Mouse (Mus musculus): ENCODE data around the gene Csnk1g2.
A peak's percentile ranks its signal among the peaks of the same experiment; 100 is the strongest.
"Not testable (repeated sequence)": the region's sequence is repeated elsewhere in the genome, so short reads cannot be mapped to it uniquely, and the experiment has no call there.

The Csnk1g2 gene

DNA sequence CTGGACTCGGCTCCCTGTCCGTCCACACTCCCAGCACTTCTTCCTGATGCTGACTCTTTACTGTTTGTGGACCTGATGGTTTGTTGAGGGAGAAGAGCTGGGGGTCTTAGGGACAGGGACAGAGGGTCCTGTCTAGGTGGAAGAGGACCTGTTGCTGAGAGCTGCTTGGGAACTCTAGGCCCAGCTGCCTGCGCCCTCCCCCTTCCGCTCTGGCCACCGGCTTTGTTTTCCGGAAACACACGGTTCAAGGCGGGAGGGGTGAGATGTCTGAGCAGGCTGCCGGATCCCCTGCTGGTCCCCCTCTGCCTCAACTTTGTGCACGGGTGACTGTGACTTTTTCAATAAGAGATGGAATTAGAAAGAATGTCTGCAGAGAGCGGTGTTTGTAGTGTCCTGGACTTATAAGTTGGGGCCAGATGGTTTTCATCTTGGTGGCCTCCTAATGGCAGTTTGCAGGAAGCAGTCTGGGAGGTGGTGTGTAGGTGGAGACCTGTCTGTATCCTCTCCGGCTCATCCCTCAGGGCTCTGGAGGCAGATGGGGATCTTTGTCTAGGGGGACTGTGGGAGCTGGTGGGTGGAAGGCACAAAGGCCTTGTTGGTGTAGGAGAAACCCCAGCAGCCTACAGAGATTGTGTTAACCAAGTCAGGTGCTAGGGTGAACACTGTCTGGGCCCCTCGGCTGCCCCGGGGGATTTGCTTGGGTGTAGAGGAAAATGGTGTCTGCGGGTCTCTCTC, 986 bp downstream of the Csnk1g2 start:
- peak; percentile 69 for DNase-seq

DNA sequence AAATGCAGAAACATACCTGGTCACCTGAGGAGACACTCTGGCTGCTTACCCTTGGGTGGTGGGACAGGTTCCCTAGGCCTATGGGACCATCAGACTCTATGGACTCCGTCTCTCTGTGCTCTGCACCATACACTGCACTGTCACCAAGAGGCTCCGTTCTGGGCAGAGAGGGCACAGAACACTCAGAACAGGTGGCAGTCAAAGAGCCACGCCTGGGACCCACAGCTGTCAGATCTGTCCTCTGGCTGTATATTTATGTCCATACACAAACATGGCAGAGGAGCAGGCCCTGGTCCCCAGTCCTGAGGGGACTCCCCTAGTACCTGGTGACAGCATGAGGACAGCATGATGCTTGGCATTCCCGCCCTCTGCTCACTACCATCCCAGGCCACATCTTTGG, 3.1 kb downstream of the Csnk1g2 start:
- DNase-seq = no peak

DNA sequence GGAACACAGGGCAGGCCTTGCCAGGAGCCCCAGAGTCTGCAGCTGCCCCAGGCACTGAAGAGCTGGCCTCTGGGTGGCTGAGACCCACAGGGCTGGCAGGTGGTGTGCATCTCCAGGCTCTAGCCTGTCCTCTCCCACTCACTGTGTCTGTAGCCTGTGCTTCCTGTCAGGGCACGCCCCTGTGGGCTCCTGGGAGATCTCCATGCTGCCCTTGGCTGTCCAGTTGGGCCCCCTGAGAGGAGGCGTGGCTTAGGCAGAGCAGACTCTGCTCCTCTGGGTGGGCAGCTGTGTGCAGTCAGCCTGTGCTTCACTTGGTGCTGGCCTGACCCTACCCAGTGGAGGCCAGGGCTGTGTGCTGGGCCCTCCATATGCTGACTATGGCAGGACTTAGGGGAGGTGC, 5.0 kb downstream of the Csnk1g2 start:
- DNase-seq = no peak

DNA sequence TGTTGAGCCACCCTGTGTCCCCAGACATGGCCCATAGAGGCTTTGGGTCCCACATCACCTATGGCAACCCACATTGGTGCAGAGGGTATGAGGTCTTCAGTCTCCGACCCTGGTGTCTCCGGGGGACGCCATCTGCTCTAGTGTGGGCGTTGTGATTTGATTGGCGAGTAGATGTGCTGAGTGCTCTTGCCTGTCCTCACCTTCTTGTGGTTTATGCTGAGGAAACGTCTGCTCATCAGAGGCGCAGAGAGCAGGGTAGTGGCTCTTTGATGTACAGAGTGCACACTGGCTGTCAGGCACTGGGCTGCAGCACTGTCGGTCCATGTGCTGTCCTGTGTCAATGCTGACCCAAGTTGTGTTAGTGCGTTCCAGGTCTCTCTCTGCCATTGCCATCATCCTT, 6.3 kb downstream of the Csnk1g2 start:
- DNase-seq = no peak

DNA sequence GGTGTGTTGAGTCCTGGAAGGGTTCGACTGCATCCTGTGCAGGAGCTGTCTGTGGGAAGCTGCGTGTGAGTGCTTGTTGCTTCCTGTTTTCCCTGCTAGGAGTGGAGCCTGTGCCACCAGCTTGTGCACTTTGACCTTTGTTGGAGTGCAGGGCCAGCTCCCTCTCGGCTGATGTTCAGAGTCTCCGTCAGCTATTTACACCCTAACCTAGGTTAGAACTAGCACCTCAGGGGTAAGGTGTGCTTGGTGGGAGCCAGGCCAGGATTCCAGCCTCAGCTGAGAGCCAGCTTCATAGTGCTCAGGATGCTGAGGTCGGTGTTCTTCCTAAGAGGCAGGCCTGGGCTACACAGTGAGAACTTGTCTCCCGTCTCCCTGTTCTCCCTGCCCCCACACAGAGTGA, 12.7 kb downstream of the Csnk1g2 start:
- peak; percentile 61 for DNase-seq

DNA sequence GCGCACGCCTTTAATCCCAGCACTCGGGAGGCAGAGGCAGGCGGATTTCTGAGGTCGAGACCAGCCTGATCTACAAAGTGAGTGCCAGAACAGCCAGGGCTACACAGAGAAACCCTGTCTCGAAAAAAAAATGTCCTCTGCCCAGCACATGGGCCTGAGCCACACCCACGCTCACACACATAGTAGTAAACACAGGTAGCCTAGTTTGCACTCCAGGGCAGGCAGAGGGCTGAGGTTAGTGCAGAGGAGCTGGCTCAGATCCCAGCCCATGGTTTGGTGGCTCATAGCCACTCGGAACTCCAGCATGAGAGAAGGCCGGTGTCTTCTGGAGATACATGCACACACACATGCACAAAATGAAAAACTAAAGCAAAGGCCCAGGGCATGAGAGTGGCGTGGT, 24.3 kb downstream of the Csnk1g2 start:
- DNase-seq = no peak

DNA sequence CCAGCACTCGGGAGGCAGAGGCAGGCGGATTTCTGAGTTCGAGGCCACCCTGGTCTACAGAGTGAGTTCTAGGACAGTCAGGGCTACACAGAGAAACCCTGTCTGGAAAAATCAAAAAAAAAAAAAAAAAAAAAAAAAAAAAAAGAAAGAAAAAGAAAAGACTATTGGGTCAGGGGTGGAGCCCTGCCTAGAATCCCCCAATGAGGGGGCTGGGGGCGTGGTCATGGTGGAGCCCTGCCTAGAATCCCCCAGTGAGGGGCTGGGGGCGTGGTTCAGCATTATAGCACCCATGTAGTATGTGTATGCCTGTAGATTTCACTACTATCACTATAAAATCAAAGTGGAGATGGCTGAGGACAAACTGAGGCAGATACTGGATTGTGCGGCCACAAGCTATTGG, 27.3 kb downstream of the Csnk1g2 start:
- DNase-seq = not testable (repeated sequence)

DNA sequence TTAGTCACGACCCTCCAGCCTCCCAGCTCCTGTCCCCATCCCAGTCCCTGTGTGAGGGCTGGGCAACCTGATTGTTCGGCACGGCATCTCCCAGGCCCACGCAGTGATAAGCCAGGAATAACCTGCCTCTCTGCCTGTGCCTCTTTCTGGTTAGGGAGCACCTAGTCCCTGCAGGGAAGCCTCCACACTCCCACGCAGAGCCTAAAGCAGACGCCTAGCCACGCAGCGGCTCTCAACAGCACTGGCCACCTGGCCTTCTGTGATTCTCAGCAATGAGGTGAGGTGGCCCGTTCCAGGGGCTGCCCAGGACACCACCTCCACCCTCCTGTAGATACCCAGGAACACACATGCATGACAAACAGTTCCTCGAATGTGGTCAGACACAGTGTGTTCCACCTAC, 27.8 kb downstream of the Csnk1g2 start:
- no peak for DNase-seq

DNA sequence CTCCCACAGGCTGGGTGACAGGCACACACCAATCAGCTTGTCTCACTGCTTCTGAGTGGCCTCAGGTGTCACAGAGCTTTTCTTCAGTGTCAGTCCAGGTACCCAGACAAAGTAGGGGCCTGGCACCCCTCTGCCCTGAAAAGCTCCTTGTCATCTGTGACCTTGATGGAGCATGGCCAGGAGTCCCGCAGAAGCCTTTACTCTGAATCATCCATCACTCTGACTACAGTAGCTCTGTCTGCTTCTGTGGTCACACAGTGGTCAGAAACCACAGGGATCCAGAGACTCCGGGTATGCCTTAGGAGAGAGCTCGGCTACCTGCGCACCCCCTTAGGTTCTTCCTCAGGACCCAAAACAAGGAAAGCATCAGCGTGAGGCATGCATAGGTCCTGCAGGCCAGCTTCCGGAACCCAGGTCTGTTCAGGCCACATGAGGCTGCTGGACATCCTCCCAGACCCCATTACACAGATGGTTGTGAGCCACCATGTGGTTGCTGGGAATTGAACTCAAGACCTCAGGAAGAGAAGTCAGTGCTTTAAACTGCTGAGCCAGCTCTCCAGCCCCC, 30.6 kb downstream of the Csnk1g2 start:
- DNase-seq = no peak

DNA sequence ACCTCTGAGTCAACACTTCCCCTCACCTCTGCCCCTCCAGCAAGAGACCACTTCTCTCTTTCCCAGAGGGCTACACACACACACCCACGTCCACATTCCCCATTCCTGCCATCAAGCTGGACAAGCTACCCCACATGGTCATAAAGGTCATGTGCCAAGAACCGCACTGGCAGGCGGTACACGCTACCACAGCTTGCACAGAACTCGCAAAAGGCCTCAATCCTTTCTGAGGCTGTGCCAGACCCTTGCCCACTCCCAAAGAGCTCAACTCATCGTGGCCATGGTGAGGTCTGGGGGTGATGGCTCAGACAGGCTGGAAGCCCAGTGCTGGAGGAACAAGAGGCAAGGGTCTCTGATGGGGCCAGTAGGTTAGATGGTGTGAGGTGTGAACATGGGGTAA, 32.2 kb downstream of the Csnk1g2 start:
- no peak for DNase-seq

DNA sequence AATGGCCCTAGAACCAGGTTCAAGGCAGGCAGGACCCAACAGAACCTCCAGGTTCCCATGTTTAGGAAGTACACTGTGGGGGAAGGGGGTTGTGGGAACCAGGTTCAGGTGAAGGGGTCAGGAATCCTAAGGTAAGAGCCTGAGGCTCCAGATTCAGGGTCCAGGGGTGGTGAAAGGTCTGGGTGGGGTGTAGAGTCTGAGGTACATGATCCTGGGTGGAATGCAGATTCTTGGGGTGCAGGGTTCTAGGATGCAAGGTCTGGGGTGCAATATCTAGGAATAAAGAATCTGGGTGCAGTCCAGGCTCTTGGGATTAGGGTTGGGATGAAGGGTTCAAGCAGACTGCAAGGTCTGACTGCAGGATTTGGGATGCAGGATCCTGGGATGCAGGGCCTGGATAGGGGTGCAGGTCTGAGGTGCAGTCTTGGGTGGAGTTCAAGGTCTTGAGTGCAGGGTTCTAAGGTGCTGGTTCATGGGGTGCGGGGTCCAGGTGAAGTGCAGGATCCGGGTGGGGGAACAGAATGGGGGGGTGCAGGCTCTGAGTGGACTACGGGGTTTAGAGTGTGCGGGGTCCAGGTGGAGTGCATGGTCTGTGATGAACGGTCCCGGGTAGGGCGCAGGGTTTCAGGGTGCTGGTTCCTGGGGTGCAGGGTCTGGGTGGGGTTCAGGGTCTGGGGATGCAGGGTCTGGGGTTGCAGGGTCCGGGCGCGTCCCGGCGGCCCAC, 32.9 kb downstream of the Csnk1g2 start:
- no peak for DNase-seq

DNA sequence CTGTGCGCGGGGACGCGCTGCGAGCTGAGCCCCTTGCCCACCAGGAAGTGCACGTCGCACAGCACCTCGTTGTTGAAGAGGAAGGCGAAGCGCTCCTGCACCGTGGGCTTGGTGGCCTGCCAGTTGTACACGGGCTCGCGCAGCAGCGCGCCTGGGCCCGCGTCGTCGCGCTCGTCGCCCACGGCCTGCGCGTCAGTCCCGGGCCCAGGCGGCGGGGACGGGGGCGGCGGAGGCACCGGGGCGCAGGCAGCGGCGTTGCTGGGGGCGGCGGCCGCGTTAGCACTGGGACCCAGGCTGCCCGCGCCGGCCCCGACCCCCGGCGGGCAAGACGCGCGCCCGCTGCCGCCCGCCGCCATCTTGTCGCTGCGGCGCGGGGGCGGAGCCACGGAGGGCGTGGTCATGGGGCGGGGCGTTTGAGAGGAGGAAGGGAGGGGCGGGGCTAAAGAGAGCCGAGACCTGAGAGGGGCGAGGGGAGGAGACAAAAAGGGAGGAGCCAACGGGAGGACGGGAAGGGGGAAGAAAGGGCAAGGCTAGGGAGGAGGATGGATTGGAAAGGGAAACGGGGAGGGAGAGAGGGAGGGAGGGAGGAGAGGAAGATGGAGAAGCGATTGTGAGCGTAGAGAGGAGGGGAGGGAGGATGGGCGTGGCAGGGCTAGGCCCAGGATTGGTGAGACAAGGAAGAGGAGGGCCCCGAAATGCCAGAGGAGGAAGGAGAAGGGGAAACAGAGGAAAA, 33.7 kb downstream of the Csnk1g2 start:
- peak; percentile 95 for DNase-seq

DNA sequence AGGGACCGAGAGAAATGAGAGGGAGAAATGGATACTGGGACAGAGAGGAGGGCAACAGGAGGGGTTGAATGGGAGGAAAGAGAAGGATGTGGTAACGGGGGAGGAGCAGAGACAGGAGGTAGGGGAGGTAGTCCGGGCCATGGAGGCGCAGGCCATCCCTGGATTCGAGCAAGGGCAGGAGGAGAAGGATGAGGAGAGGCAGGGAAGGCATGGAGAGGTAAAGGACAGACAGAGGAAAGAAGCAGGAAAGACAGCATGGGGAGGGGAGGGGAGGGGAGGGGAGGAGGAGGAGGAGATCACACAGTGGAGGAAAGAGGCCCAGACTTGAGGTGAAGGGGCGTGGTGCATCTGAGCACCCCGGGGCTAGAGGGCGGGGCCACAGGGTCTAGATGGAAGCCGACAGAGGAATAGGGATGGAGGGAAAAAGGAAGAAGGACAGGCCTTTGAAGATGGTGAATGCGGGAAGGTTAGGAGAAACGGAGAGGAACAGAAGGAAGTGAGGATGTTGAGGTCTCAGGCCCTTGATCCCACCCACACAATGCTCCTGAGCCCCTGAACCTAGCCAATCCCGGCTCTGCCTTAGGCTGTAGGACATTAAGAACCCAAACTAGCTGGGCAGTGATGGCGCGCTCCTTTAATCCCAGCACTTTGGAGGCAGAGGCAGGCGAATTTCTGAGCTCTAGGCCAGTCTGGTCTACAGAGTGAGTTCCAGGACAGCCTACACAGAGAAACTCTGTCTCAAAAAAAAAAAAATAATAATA, 34.4 kb downstream of the Csnk1g2 start, which contains the start of gene Btbd2:
Btbd2 (minus strand) TSS at position 209 of the 761 bp plus-strand sequence.
- no peak for DNase-seq

DNA sequence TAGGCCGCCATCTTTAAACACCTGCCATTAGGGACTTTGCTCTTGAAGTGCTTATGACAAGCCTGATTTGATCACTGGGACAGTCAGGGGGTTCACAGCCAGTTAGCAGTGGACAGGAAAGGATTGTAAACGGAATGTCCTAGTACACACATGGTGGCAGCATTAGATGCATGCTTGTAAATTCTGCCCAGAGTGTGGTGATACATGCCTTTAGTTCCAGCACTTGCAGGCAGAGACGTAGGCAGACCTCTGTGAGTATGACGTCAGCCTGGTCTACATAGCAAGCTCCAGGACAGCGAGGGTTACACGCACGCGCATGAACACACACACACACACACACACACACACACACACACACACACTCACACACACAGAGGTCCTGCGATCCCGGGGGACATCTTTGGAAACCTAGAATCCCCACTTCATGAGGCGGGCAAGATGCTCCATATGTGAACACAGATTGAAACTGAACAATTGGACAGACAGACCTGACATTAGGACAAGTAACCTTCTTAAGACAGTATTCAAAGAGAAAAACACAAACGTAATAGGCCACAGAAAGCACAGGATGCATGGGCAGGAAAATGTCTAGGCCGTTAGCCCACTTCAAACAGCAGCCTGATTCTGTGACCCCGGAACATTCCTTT, 35.7 kb downstream of the Csnk1g2 start:
- DNase-seq = no peak

DNA sequence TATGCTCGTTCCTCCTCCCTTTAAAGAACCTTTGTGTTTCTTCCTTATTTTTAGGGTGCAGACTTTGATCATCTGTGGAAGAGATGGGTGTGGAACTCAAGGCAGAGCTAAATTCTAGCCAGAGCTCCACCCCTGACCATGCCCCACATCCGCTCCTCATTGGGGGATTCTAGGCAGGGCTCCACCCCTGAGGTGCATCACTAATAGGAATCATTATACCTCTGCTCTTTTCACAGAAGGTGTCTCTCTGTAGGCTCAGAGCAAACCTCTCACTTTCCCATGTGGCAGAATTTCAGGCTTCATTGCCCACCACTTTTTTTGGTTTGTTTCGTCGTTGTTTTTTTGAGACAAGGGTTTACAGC, 36.2 kb downstream of the Csnk1g2 start:
- DNase-seq = no peak

DNA sequence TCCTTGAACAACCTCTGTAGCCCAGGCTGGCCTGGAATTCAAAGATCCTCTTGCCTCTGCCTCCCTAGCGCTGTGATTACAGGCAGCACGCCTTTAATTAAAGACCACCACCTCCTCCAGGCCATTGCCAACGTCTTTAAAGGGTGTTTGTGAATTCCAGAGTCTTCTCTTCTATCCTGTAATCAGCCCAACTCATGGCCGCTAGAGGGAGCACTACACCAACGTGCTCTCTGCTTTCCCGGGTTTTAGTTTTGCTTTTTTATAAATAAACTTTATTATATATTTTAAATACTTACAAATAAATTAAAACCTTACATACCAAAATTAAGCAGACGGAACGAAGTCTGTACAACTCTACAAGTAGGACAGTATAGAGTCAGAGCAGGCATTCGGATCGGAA, 36.6 kb downstream of the Csnk1g2 start:
- peak; percentile 85 for DNase-seq

DNA sequence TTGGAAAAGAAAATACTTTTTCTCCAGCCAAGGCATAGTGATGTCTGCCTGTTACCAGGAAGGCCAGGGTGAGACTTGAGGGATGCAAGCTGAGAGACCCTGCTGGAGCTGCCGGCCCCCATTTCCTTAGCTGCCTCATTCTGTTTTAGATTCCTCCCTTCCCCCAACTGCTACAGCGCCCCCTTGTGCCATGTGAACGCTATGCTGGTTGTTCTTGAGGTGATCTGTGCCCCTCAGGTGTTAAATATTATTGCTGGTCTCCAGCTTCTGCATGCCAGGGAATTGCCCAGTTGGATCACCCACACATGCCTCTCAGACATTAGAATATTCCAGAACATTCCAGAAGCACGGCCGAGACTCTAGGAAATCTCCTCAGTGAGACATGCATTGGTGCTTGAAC, 38.5 kb downstream of the Csnk1g2 start:
- peak; percentile 69 for DNase-seq

DNA sequence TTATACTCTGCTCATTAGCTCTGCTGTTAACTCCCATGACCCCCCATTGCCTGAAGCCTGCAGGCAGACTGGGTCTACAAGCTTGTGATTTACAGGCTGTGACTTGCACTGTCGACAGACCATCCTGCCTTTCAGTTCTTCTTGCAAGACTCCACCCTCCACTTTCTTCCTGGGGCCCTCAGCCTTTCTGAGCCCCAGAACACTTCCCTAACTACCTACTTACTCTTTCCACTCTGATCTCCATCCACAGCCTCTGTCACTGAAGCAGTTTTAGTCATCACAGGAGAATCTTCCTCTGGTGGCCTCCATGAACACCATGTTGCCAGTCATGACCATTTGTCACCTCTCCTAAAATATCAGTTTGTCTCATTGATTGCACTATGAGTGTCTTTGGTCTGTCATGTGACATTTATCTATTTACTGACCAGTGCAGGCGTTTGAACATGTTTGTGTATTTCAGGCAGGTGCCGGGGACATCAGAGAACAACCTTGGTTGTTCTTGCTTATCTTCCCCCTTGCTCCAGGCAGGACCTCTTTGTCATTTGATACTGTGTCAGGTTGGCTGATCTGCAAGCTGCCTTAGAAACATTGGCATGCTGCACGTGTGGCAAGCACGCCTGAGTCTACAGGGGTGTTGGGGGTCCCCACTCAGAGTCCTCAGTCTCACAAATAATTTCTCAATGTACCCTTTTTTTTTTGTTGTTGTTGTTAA, 41.0 kb downstream of the Csnk1g2 start:
- no peak for DNase-seq

DNA sequence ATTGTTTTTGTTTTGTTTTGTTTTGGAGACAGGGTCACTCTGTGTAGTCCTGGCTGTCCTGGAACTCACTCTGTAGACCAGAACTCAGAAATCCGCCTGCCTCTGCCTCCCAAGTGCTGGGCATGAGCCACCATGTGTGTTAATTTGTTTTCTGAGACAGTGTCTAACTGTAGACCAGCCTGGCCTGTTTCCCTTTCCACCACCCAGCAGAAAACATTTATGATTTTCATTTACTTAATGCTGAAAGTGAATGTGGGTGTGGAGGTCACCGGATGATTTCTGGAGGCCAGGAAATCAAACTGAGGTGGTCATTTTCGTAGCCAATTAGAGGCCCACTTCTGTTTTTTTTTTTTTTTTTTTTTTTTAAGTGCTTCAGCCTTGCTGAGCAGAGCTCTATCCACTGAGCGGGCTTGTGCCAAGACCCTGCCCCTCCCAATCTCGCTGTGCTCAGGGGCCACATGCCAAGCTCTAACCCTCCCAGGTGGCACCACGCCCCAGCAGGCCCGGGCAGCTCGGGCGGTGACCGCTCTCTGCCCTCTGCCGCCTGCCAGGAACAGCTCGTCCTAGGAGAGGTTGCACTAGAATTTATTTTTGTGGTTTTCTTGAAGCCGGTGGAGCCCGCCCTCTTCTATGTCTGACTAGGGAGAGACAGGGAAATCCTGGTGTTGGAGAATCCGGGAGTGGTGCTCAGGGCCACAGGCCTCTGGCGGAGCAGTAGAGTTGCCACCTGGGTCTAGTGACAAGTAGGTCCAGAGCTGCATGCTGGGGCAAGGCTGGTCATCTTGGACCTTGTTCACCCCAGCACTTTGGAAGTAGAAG, 41.8 kb downstream of the Csnk1g2 start:
- peak; percentile 95 for DNase-seq

DNA sequence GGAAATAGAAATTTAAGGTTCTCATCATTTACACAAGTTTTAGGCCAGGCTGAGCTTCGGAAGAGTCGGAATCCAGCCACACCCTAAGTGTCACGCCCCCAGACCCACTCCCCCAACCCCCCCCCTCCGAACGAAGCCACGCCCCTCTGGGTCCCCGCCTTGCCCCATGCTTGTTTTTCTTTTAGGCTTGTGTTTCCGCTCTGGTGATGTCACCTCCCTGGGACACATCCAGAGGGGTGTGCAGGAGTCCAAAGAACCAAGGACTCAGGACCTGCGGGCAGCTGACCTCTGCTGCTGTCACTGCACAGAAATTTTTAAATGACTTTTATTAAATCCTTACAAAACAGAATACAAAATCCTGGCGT, 42.4 kb downstream of the Csnk1g2 start:
- peak; percentile 82 for DNase-seq

DNA sequence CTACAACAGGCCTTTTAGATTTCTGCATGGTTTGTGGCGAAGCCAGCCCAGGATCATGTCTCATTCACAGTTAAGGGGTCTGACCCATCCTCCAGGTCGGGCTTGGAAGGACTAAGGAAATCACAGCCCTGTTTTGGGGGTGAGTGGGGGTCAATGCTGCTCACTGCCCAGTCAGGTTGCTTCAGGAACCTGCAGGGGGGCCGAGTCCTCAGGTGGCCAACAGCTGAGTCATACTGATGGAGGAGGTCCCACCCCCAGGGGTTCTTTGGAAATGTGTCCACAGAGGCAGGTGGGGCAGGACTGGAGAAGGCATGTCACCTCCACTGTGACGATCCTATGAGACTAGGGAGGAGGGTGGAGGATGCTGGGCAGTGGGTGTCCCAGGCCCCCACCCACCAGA, 42.8 kb downstream of the Csnk1g2 start:
- DNase-seq = no peak

Measured in kidney, adult 18-20 months (tissue).